Comparison of ENCODE assay signal across 25 mouse cellular contexts in genomic region chr9:20828127-20828526, GRCm38 (mm10). TPM values are rescaled to one million over a fixed set of nuclear protein-coding genes. Genes with fewer than 3 reads are reported as not detected.
"Had no signal": no experiment of that assay in that cellular context is flagged by ENCODE, and none has a peak within 500 bp of the region (broad histone marks: within the 10 kb centered on the region; RNA-seq: fewer than 3 reads in every experiment).

No protein-coding gene starts in this region.

- H3K9me3 ChIP-seq: neural tube, embryonic 13.5 days; neural tube, embryonic 15.5 days; stomach, embryonic 15.5 days had no signal

- H3K4me2 ChIP-seq: neural tube, embryonic 13.5 days; neural tube, embryonic 15.5 days; stomach, embryonic 15.5 days had no signal

- H3K9ac ChIP-seq: neural tube, embryonic 13.5 days; neural tube, embryonic 15.5 days; stomach, embryonic 15.5 days had no signal

- H3K27me3 ChIP-seq: neural tube, embryonic 13.5 days had no signal

- H3K36me3 ChIP-seq: neural tube, embryonic 13.5 days; neural tube, embryonic 15.5 days; stomach, embryonic 15.5 days had no signal

- DNase-seq: retina, postnatal 1 day; right cerebral cortex, adult 18-20 months; right cerebral cortex, postnatal 14 days; right cerebral cortex, postnatal 25 days; right cerebral cortex, postnatal 4 days; spleen, adult 18-20 months; thymus, adult 18-20 months; thymus, adult 2 months; thymus, postnatal 14 days; thymus, postnatal 25 days; thymus, postnatal 36 days; thymus, postnatal 4 days had no signal

- H3K4me3 ChIP-seq: neural tube, embryonic 13.5 days; neural tube, embryonic 15.5 days; stomach, embryonic 15.5 days had no signal

- H3K27ac ChIP-seq: neural tube, embryonic 13.5 days; neural tube, embryonic 15.5 days; stomach, embryonic 15.5 days; stomach, postnatal 0 days had no signal

RNA-seq across cellular contexts. Expression of gene Rdh8, which starts 9.8 kb away (rescaled TPM):
- total RNA-seq: neutrophil, adult 5-6 weeks had no signal
- polyA plus RNA-seq: neural tube, embryonic 13.5 days; neural tube, embryonic 14.5 days; neural tube, embryonic 15.5 days; small intestine, adult 2 months; spleen, adult 2 months; stomach, embryonic 14.5 days; stomach, embryonic 15.5 days; stomach, embryonic 16.5 days; stomach, postnatal 0 days; testis, adult 2 months; thymus, adult 2 months; thymus, postnatal 0 days; urinary bladder, adult 2 months had no signal
